Mouse (Mus musculus) liver, adult (tissue): Measurements from ENCODE around the gene Fam213b.

Experiments used
- GATA4 ChIP-seq: IDR thresholded peaks from 2 replicates; pipeline ENCODE4 v1.6.1; 2014; ENCODE audit warnings: mild to moderate bottlenecking, low read length; ENCODE audit not compliant: insufficient replicate concordance

The Fam213b gene

GRCm38 (mm10) chr4:154871757-154872251, 27.1 kb downstream of the Fam213b start:
- no peak for TF ChIP-seq GATA4

DNA sequence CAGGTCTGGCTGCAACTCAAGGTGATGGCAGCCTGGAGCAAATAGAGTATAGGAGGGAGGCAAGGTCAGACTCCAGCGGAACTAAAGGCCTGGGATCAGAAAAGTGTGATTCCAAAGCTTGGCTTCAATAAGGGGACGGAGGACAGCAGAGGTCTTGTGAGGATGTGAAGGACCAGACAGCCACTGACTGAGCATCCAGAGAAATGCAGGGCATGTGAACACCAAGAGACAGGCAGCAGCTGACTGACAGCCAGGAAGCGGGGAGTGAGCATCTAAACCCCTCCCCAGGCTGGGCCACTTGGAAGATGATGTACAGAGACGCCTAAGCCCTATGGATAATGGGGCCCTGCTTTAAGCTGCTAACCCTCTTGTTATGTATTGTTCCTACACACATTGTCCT, 28.2 kb downstream of the Fam213b start:
- no peak for TF ChIP-seq GATA4

GRCm38 (mm10) chr4:154869440-154869839, 29.5 kb downstream of the Fam213b start, which contains the start of gene Mmel1:
Mmel1 (plus strand) TSS chr4:154869585.
- no peak for TF ChIP-seq GATA4

DNA sequence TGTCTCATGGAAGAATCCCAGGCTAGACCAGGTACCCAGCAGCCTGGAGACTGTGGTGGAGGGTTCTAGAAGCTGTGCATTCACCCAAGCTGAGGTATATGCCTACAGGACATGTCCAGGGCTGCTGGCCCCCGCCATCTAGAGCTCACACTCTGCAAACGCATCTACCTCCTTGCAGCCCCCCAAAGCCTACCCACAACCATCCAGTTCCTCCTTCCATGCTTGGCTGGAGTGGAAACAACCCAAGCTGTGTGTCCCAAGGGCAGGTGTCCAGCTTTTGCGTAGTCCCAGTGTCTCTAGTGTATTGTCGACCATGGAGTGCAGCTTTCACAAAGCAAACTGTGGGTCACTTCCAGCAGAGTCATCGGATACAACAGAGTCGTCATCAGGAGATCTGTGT, 31.7 kb downstream of the Fam213b start:
- no peak for TF ChIP-seq GATA4

DNA sequence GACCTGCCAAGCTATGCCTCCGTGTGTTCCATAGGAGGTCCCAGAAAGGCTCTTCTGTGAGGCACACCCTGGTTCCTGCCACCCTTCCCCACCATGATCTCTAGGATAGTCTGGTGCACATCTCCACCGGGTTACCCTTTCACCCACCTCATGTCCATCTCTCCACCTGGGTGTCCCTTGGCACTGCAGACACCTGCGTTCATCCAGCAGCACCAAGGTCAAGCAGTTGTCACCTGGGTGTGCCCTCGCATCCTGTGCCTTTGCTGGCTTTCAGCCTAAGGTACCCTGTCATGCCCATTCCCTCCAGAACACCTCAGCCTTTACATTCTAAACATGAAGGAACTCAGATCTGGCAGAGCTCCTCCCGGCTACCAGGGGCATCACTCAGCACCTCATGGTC, 32.5 kb downstream of the Fam213b start:
- TF ChIP-seq GATA4 = no peak

GRCm38 (mm10) chr4:154864961-154865760, 33.8 kb downstream of the Fam213b start:
- TF ChIP-seq GATA4 = no peak

GRCm38 (mm10) chr4:154864271-154864771, 34.6 kb downstream of the Fam213b start:
- TF ChIP-seq GATA4 = no peak

DNA sequence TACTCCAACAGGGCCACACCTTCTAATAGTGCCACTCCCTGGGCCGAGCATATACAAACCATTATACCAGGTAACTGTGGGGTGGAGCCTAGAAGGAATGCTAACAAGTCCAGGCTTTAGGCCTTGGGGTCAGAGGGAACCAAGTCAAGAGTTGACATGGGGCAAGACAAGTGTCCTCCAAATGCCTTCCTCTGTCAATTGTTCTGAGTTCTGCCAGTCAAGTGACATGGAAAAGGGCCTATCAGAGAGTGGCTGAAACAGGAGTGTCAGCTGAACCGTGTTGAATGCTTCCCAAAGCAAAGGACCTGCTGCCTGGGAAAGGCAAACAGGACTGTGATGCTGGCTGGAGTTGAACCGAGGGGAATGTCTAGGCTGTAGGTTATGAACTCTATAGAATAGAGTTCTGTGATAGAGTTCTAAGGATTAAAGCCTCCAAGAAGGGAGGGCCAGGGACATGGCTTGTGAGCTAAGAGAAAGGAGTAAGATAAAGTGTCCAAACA, 35.4 kb downstream of the Fam213b start:
- TF ChIP-seq GATA4 = no peak

DNA sequence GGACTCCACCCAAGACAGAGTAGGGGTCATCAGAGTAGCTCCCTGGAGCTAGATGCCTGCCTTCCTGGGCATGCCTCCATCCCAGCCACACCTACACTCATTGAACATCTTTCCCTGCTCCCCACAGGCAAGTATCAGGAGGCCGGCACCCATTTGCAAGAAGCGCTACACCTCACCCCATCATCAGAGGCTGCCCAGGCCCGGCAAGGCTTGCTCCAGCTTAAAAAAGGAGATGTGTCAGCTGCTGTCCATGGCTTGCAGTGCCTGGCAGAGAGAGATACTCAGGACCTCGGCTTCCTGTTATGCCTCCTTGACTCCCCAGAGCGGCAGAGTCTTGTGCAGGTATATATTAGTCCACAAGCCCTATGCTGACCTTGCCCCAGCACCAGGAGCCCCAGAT, 37.0 kb downstream of the Fam213b start:
- TF ChIP-seq GATA4 = no peak

- no peak for TF ChIP-seq GATA4
Measured at GRCm38 (mm10) chr4:154858601-154859000, 40.3 kb downstream of the Fam213b start.

DNA sequence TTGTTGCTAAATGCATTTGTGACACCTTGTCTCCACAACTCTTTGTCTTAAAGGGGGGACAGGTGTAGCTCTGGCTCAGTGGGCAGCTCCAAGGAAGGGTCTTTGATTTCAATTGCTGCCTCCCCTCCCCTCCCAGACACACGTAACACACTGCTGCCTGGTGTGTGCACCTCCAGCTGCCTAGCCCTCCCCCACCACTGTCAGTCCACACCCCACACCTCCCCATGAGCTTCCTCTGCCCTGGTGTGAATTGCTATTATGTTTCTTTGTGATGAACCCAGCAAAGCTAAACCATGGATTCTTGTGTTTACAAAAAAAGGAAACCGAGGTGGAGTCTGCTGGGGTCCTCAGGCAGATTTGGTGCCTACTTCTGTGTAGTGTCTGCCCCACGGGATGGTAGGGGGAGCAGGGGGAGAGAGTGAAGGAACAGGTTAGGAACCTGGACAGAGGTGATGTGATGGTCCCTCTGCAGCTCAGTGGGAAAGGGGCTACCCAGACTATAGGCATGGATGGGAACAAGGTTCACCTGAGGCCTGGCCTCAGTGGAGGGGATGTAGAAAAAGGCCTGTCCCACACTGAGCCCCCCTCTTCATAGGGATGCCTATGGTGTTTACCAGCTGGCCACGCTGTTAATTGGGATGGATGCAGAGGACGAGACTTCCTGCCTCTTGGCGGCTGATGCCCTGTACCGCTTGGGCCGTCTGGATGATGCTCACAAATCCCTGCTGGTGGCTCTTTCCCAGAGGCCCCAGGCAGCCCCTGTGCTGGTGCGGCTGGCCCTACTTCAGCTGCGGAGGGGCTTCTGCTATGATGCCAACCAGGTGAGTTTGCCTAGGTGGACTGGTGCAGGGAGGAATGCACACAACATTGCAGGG, 41.3 kb downstream of the Fam213b start:
- TF ChIP-seq GATA4 = no peak

DNA sequence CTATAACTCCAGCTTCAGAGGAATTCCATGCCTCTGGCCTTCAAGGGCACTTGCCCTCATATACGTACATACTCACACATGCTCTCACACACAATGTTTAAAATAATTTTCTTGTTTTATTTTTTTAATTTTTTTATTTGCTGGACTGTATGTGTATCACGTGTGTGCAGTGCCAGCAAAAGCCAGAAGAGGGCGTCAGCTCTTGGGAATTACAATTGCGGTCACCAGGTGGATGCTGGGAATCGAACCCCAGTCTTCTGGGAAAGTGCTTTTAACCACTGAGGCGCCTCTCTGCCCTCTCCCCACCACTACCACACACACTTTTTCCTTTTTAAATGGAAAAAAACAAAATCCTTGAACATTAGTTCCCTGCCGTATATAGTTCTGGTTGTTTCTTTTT, 42.1 kb downstream of the Fam213b start:
- no peak for TF ChIP-seq GATA4

GRCm38 (mm10) chr4:154856480-154856837, 42.5 kb downstream of the Fam213b start:
- no peak for TF ChIP-seq GATA4

DNA sequence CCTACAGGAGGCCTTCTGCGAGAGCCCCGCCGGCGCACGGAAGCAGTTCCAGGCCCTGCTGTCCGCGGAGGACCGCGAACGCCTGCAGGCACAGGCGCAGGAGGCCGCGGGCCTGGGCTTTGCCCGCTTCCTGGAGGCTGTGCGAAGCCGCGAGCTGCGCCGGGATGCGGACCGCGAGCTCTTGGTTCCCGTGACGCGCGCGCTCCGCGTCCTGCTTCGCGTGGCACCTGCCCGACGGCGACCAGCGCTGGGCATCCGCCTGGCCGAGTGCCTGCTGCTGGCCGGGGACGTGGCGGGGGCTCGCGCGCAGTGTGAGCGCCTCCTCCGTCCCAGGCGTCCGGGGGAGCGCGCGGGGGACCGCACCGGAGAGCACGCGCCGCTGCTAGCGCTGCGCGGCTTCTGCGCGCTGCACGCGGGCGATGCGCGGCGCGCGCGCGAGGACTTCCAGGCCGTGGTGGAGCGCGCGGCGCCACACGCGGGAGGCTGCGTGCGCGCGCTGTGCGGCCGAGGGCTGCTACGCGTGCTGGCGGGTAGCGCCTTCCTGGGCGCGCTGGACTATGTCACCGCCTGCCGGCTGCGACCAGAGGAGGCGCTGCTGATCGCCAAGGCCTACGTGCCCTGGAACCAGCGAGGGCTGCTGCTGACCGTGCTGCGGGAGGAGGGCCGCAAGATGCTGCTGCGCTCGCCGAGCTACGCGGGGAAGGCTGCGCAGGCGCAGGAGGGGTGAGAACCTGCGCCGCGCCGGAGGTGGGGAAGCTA, 43.0 kb downstream of the Fam213b start:
- no peak for TF ChIP-seq GATA4
